Mouse (Mus musculus) thymus, postnatal 14 days (tissue): ENCODE data around the gene Sema5a.

Experiments
- DNase-seq: peaks from one replicate; pipeline ENCODE4 v3.0.0; 2021

The Sema5a gene

DNA sequence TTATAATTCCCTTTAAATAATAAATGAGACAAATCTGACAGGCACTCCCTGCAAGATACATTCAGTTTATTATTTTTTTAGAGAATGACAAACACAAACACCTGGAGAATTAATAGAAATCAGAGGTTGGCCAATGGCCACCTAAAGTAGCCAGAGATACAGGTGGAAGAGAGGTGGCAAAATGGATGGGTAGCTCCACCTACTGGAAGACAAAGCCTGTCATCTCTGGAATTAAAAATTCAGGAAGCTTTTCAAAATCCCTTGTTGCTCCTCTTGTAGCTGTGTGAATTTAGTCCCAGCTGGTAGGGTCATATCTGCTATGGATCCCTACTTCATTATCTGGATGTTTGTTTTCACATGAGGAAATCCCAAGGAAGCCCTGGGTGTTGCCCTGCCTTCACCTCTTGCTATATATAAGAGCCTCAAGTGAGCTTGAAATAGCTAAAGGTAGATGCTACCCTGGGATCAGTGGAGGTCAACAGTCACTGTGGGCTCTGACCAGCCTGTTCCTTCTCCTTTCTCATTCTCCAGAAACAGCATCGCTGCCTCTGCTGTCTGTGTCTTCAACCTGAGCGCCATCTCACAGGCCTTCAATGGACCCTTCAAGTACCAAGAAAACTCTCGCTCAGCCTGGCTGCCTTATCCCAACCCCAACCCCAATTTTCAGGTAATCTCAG lies 323.7 kb downstream of the Sema5a start:
- DNase-seq, result no peak

DNA sequence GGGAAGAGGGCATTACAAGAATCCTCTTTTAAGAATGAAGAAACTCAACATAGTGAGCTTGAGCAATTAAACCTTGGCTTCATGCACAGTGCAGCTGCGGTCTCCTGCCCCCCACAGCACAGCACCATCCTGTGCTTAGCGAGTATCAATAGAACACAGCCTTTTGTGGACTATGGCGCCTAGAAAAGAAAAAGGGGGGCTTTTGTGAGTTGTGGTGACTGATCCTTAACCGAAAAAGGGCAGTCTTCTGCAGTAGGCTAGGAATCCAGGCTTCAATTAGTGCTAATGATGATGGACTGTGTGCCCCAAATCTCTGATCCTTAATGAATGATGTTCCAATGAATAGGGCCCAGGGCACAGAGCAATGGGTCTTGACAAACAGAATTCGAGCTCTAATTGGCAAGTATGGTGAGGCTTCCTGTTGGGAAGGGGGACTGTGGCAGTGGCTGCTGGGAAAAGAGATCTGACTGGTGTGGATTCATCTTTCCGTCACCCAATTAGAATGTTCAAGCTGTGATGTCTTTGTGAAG lies 324.3 kb downstream of the Sema5a start:
- DNase-seq, result no peak

DNA sequence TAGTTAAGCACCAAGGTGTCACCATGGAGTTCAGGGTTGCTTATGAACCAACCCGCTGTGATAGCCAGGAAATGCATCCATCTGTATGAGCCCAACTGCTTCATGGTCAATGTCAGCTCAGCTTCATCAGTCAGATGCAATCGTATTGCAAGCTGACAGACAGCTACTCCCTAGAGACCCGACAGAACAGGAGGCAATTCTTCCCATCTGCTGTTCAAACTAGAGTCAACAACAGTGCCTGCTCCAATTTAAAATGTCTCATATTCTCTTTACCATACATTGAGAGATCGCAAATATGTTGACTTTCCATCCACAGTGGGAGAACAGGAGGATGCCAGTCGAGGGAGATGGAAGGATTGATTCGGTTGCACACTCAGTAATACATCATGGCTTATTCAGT lies 329.7 kb downstream of the Sema5a start:
- no peak for DNase-seq

DNA sequence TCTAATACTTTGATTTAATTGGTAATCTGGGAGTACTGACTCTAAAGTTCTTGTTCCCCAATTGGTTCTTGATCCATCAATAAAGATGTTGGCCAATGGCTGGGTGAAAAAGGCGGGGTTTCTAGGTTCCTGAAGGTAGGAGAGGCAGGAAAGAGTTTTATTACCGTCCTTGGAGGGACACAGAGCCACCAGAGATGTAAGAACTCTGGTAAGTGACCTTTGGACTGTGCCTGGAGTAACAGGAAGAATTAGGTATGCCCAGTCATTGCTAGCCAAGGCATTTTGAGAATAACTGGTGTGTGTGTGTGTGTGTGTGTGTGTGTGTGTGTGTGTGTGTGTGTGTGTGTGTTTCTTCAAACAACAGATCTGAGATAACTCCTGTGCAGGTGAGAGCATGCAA lies 330.6 kb downstream of the Sema5a start:
- no peak for DNase-seq

DNA sequence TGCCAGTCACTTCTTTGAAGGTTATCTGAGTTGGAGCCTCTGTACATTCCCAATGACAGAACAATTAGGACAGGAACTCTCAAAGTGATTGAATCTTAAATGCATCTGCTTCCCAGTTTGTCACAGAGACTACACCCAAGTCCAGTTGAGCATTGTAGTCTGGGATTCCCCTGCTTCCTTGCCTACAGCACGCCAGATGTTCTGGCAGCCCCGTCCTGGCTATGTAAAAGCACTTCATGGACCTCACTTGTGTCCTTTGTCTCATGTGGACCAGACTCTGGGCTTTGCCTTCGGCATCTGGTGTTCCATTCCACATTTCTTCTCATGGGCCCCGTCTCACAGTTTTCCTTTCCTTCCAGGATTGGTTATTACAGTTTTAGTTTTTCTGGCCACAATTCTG lies 334.7 kb downstream of the Sema5a start:
- no peak for DNase-seq

DNA sequence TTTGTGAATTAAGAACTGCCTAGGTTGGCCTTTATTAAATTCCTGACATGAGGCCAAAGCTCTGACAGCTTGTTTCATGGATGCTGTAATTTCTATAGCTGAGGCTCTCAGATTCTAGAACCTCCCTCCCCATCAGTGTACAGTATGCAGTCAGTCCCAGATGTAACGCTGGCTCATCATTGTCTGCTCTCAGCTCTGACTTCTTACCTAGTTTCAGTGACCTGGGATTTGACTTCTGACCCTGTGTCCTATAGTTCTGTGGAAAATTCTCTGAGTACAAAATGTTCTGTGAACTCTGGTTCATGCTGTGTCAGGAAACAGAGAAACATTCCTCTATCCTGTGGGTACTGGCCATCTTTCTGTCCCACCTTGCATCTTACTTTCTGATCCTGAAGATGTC lies 346.0 kb downstream of the Sema5a start:
- no peak for DNase-seq

DNA sequence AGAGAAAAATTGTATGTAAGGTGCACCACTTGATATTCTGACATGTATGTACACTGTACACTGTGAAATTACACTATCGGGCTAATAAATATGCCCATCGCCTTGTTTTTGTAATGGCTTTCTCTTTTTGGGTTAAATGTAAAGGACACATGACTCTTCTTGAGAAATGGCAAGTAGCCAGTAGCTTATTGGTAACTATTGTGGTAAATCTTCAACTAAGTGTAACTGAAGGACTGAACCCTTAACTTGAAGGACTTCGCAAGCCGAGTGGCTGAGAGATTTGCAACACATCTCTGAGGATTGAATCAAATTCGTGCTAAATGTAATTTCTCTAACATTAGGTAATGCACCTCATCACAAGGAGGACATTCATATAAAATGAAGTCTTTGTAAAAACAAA lies 349.1 kb downstream of the Sema5a start:
- DNase-seq, result no peak

DNA sequence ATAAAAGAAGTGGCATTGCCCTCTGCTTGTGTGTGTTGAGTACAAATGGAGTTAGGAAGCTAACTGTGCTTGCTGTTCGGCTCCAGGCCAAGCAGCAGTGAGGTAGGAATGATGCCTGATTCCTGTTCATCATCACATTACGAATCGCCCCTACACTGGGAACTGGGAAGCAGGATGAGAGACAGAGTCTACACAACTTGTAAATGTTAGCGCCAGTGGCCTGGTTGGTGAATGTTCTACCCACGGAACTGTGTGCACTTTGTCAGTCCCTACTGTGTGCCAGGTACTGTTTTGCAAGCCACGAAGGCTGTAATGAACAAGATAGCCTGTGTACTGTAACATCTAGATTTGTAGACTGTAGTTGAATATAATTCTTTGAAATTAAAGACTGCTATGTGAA lies 352.0 kb downstream of the Sema5a start:
- no peak for DNase-seq

DNA sequence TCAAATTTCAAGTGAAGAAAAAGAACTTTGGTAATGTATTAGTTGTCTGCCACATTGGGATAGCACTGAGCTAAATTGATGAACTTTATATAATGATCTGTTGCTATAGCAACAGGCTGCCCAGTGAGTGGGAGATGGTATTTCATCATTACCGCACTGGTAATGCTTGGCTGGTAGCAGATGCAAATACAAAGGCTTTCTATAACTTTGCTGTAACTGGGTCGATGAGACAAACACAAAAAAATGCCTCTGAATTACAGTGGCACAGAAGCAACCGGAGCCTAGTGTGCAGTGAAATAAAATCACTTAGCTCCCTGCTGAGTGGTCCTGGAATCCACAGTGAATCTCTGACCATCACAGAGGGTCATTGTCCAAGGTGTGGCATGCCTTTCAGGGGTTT lies 352.6 kb downstream of the Sema5a start:
- no peak for DNase-seq

DNA sequence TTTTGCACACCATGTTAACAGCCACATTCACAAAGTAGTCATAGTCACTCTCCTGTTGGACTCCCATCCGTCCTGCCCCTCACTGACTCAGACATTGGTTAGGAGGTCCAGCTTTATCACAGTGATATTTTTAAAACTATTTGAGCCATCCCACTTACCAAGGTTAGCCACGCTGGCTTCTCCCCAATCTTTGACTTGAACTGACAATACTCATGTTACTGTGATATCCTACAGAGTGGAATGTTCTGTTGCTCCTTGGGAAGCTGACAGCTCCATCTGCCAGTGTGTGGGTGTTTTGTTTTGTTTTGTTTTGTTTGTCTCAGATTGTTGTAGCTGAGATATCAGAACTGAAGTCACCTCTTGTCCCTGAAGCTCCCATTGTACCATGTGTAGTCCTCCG lies 362.6 kb downstream of the Sema5a start:
- no peak for DNase-seq

DNA sequence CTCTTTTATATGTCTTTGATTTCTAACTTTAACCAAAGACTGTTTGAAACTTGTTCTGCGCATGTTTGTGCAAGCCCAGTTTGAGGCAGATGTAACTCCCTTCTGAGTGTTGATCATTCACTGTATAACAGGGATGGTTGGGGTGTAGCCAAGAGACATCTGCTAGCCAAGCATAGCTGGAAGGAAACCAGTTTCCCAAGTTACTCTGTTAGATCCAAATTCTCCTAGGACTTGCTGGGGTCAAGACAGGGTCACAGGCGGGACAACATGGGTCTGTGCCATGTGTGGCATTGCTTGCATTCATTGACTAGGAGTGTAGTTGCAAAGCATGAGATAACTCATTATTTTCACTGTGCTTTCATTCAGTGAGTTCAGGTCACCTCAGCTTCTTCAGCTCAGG lies 366.2 kb downstream of the Sema5a start:
- no peak for DNase-seq

DNA sequence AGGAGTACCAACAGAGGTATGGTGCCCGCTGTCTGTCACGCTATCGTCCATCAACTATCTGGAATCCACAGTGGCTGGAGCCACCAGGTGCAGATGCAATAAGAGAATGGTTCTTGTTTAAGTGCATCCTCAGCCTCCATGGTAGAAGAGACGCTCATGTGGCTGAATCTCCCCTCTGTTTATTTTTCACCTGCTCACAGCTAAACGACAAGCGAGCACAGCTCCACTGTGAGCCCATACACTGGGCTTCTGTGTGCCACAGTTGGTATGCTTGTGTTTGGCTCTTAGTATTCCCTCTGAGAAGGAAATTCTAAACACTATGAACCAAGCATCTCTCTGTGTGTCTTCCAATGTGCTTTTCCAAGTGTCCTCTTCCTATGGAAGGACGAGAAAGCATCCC lies 366.6 kb downstream of the Sema5a start:
- no peak for DNase-seq

DNA sequence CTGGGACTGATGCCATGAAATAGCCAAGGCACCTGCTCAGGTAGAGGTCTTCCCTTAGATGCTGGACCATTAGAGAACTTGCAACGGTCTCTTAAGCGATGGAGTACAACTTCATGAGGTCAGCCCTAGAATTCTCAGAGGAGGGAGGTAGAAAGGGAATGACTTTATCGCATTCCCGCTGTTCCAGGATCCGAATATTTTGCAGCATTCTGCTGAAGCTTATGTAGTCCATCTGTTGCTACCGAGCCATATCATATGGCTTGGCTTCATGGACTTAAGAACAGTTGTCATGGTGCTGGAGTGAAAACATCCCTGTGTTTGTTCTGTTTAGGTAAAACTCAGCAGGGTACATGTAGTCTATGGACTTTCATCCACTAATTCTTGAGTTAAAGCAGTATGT lies 369.1 kb downstream of the Sema5a start:
- no peak for DNase-seq

DNA sequence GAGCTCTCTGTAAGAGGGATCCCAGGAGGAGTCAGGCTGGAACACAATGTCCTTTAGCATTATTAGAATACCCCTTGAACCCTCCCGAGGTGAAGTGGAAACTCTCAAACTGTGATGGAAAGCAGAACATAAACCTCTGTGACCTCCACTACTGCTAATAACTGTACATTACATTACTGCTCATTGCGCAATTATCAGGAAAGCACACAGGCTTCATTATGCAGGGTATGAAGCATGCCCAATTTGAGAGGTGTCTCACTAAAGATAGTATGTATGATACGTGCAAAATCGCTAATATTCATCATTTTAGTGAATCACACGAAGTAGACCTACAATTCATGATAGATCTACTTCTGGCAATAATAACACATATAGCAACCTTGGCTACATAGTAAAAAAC lies 371.2 kb downstream of the Sema5a start:
- DNase-seq, result no peak

DNA sequence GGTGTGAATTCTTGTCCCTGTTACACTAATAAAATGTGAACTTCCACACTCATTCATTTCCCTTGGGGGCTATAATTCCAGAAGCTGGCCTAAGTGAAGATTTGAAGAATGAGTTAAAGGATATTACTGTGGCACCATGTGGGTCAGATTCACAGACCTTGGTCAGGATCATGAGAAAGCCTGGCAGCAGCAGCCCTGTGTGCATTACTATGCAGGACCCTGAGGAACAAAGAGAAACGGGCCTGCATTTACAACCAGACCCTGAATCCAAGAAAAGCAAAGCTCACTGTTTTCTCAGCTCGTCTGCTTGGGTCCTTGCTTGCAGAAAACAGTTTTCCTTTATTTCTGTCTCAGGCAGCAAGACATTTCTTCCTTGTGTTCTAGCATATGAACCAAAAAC lies 374.6 kb downstream of the Sema5a start:
- DNase-seq, result no peak

DNA sequence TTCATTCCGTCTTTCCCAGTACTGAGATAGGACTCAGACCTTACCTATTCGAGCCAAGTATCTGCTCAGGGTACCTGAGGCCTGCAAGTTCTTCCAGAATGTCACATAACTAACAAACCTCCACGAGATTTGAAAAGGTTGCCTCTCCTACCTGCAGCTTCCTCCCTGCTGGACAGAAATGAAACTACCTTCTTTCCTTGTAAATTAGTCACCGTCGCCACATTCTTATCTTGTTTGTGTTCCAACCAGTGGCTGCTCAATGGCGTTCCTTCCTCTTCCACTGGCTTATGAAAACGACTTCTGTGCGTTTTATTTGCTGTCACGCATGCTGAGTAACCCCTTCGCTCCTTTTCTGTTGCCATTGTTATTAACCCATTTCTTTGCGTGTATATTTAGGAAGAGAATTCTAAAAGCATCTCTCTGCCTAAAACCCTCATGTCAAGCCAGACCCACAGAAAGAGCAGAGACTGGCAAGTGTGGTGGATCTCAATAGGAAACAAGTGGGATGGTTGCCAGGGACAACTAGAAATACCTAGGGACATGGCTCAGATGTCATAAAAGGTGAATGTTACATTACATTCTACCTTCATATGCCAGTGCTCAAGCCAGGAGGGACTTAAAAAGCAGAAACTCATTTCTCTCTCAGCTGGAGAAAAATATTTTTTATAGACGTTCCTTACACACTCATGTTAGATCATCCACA lies 378.6 kb downstream of the Sema5a start:
- DNase-seq, result no peak

DNA sequence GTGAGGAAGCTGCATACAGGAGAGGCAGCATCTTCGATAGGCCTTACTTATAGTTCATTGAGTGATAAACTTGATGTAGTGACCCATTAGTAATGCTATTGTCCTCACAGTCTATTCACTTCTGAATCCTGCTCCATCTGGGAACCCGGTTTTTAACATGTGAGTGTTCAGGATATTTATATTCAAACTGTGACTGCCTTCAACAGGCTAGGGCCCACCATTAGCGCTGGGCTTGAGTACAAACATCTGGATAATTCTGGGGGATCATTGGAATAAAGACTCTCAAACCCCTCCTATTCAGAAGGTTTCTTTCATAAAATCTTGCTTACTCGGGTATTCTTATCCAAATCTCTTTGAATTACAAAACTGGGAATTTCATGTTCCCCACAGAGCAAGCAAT lies 379.5 kb downstream of the Sema5a start:
- no peak for DNase-seq

DNA sequence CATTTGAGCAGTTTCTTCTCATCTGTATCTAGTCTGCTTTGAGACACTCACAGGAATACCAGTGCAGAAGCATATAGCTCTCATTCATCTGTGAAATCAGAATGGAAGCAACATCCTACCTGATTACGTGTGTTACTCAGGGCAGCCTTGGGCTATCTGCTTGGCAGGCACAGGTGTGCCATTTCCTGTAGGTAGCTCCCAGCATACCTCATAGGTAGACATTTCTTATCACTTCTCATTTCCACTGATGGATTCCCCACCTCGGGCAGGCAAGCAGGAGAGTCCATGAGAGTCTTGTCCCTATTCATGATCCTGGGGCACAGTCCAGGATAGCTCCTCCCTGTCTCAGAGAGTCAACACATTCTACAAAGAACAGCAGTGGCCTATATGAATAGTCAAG lies 381.4 kb downstream of the Sema5a start:
- no peak for DNase-seq

DNA sequence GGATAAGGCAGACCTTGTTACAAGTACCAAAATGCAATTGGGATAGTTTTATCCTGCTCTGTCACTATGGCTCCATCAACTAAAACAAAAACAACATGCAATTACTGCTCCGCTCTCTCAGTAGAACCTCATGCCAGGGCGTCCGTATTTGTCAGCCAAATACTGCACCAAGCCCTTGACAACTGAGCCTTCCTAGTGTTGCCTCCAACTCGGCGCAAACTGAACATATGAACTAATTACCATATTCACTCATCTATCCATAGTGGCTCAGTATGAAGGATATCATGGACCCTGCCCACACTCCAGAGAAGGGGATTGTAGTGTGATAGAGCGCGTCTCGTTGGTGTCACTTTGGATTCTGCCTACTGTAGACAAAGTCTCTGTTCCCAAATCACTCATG lies 389.1 kb downstream of the Sema5a start:
- no peak for DNase-seq

DNA sequence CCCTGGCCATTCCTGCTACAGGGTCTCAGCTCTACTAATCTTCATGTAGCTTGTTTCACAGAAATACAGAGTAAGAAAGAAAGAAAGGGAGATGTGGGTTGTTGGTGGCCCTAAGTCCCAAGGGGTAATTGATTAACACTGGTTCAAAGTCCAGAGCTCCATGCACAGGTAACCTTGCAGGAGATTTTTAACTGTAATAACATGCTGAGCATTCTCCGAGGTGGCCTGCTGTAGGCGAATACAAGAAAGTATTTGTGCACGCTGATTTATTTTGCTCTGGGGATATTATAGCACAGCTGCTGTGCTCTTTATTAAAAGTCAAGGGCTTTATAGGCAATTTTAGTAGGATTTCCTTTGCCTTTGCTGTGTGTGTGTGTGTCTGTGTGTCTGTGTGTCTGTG lies 393.3 kb downstream of the Sema5a start:
- DNase-seq, result no peak

DNA sequence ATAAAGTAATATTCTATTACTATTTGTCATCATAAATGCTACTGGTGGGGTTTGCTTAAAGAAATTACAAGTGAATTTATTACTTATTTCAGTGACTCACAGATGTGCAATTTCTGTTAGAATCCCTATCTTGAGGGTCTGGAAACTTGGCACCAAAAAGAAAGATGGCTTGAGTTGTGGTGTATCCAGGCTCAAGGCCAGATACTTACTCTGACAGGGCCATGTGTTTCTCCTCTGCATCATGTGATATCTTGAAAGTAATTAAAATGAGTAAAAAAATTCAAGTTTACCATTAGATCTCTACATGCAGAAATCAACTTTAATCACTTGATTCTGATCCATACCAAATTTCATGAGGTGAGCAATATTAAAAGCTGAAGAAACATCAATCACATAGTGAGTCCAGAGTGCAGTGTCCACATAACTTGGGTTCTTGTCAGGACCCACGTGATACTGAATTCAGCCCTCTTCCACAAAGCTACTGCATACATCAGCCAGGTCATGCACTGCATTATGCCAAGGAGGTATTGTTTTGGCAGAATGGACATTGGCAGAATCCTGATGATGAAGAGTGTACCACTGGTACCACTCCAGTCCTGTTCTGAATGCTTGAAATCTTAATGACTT lies 402.6 kb downstream of the Sema5a start:
- DNase-seq, result no peak

DNA sequence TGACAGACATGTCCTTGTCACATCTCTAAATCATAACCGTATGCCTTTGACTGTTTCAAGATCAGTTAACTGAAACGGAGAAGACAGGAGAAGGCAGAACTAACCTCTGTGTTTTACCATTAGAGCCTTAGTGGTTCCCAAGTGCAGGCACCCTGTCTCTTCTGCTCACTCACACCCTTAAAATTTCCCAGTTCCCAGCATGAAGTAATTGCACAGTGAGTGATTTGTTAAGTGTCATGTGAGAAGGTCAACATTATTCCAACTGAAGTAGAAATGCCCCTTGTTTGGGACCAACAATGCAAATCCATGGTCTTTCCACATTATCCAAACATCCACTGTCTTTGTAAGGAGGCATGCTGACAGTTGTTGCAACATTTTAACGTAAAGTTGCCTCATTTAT lies 409.4 kb downstream of the Sema5a start:
- DNase-seq, result no peak

DNA sequence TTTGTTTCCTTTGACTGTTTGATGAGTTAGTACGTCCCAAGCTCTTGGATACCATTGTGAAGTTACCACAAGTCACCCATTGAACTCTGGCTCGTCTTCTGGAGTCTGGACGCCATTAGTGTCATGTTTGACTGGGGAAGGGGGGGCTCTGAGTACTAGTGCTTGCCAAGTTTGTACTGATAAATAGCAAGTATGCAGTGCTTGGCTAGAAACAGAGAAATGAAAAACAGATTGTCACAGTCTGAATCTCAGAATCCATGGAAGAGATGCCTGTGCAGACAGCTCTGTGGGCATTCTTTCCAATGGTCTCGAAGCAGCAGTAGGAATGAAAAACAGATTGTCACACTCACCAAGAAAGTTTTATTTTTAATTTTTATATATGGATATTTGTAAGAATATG lies 411.4 kb downstream of the Sema5a start:
- DNase-seq, result no peak

DNA sequence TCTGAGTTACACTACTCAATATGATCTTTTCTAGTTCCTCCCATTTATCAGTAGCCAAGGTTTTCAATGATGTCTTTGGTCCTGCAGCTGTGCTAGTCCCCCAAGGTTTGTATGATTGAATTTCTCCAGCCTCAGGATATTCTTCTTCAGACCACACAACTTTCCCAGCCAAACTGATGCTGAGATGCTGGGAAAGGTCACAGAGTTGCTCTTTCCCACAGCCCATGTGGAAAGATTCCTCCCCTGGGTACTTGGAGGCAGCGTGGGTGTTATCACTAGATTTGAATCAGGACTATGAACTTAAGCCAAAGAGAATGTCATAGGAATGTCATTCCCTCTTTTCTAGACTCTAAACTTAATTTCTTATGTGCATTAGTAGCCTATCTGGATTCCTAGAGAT lies 431.8 kb downstream of the Sema5a start:
- DNase-seq, result no peak
